9 mouse cellular contexts compared by ENCODE assay signal in genomic region chr4:97648825-97649625, GRCm38 (mm10).
DNase-seq lines count a peak whose midpoint lies in the region; ATAC-seq and TF ChIP-seq lines count a peak whose summit lies in the region.
"Had no signal": no experiment of that assay in that cellular context is flagged by ENCODE, and none has a peak within 500 bp of the region (broad histone marks: within the 10 kb centered on the region; RNA-seq: fewer than 3 reads in every experiment).

No protein-coding gene starts in this region.

- H3K36me3 ChIP-seq in intestine, embryonic 14.5 days (ENCODE audit: control insufficient read depth, insufficient read depth, low read length): no peaks in the 10 kb centered on the region
- no peaks in the 10 kb centered on the region for H3K36me3 ChIP-seq in intestine, postnatal 0 days (ENCODE audit: control insufficient read depth, insufficient read depth)
- H3K36me3 ChIP-seq in hindbrain, embryonic 14.5 days (replicated peaks; ENCODE audit: control insufficient read depth, insufficient read depth): no peaks in the 10 kb centered on the region
- H3K36me3 ChIP-seq in limb, embryonic 12.5 days: no peaks in the 10 kb centered on the region

- no peaks in the 10 kb centered on the region for H3K27me3 ChIP-seq in intestine, embryonic 14.5 days (replicated peaks; ENCODE audit: control insufficient read depth, insufficient read depth, low read length)
- no peaks in the 10 kb centered on the region for H3K27me3 ChIP-seq in intestine, postnatal 0 days (replicated peaks; ENCODE audit: control insufficient read depth, insufficient read depth, low read length)
- no peaks in the 10 kb centered on the region for H3K27me3 ChIP-seq in hindbrain, embryonic 14.5 days (ENCODE audit: control insufficient read depth, insufficient read depth, low read length)
- H3K27me3 ChIP-seq in limb, embryonic 12.5 days: no peaks in the 10 kb centered on the region

- peak; percentile 79; the same call in 1 of the 2 replicates for ATAC-seq in intestine, embryonic 14.5 days (replicated peaks; ENCODE audit: low FRiP score, low TSS enrichment, low read depth)
- no peak for ATAC-seq in intestine, postnatal 0 days
- peak; percentile 91 for ATAC-seq in hindbrain, embryonic 14.5 days (ENCODE audit: low FRiP score)
- ATAC-seq in limb, embryonic 12.5 days (ENCODE audit: insufficient number of reproducible peaks, insufficient read depth, low FRiP score, low TSS enrichment, low read depth): peak; percentile 43; the same call in 1 of the 2 replicates
- ATAC-seq in monocyte, adult 5-6 weeks (replicated peaks; ENCODE audit: insufficient number of reproducible peaks, low FRiP score, low TSS enrichment, poor library complexity, severe bottlenecking): no peak

- TF ChIP-seq CTCF in intestine, postnatal 0 days (IDR thresholded peaks at IDR 0.05; ENCODE audit: low read depth): no peak

- H3K4me2 ChIP-seq in intestine, embryonic 14.5 days (ENCODE audit: low read length): peak overlapping the region; percentile 15; the same call in 1 of the 2 replicates
- H3K4me2 ChIP-seq in intestine, postnatal 0 days (replicated peaks; ENCODE audit: low read depth): no peak overlapping the region
- peak overlapping the region; percentile 31 for H3K4me2 ChIP-seq in hindbrain, embryonic 14.5 days (replicated peaks)
- no peak overlapping the region for H3K4me2 ChIP-seq in limb, embryonic 12.5 days

- H3K27ac ChIP-seq in intestine, embryonic 14.5 days (ENCODE audit: low read depth): peak overlapping the region; percentile 64; the same call in 1 of the 2 replicates
- H3K27ac ChIP-seq in intestine, postnatal 0 days (ENCODE audit: low read depth, low read length): no peak overlapping the region; the same call in 1 of the 2 replicates
- peak overlapping the region; percentile 88 for H3K27ac ChIP-seq in hindbrain, embryonic 14.5 days
- peak overlapping the region; percentile 41 for H3K27ac ChIP-seq in limb, embryonic 12.5 days

- DNase-seq in intestine, embryonic 14.5 days (ENCODE audit: low spot score): peak; percentile 62
- DNase-seq in frontal cortex, postnatal 14 days (ENCODE audit: low spot score in 2 of 2): peak; percentile 55 to 78
- peak; percentile 82 for DNase-seq in hindbrain, embryonic 14.5 days (ENCODE audit: low spot score)
- peak; percentile 58 to 74 for DNase-seq in right cerebral cortex, adult 2 months (ENCODE audit: low spot score in 2 of 2)
- DNase-seq in thymus, postnatal 36 days: no peak

- H3K4me3 ChIP-seq in intestine, embryonic 14.5 days (ENCODE audit: low read depth, low read length): no peak overlapping the region
- H3K4me3 ChIP-seq in intestine, postnatal 0 days (ENCODE audit: low read depth, low read length): no peak overlapping the region
- H3K4me3 ChIP-seq in hindbrain, embryonic 14.5 days (replicated peaks; ENCODE audit: low read length): no peak overlapping the region
- H3K4me3 ChIP-seq in limb, embryonic 12.5 days (replicated peaks): no peak overlapping the region
- H3K4me3 ChIP-seq: megakaryocyte, embryonic 14.5 days had no signal

- 22% methylated on average over 11 of the region's 11 CpGs for WGBS in intestine, embryonic 14.5 days
- WGBS in intestine, postnatal 0 days: 44% methylated on average over 11 of the region's 11 CpGs
- WGBS in hindbrain, embryonic 14.5 days: 4% methylated on average over 11 of the region's 11 CpGs
- WGBS in limb, embryonic 12.5 days: 36% methylated on average over 11 of the region's 11 CpGs

- no peak overlapping the region for H3K9ac ChIP-seq in intestine, embryonic 14.5 days (ENCODE audit: low read length)
- no peak overlapping the region for H3K9ac ChIP-seq in intestine, postnatal 0 days (ENCODE audit: low read depth, low read length)
- H3K9ac ChIP-seq in hindbrain, embryonic 14.5 days: no peak overlapping the region
- no peak overlapping the region for H3K9ac ChIP-seq in limb, embryonic 12.5 days (replicated peaks)

- H3K4me1 ChIP-seq in intestine, embryonic 14.5 days (replicated peaks; ENCODE audit: control insufficient read depth, insufficient read depth, low read length): peaks cover 9% of the 10 kb centered on the region; the same call in 1 of the 2 replicates
- H3K4me1 ChIP-seq in intestine, postnatal 0 days (replicated peaks; ENCODE audit: control insufficient read depth, insufficient read depth, low read length): no peaks in the 10 kb centered on the region
- peaks cover 31% of the 10 kb centered on the region for H3K4me1 ChIP-seq in hindbrain, embryonic 14.5 days (replicated peaks; ENCODE audit: control insufficient read depth, insufficient read depth, low read length)
- H3K4me1 ChIP-seq in limb, embryonic 12.5 days (replicated peaks): peaks cover 30% of the 10 kb centered on the region

- H3K9me3 ChIP-seq in intestine, embryonic 14.5 days (ENCODE audit: control insufficient read depth, low read length): no peaks in the 10 kb centered on the region
- H3K9me3 ChIP-seq in intestine, postnatal 0 days (ENCODE audit: control insufficient read depth): no peaks in the 10 kb centered on the region
- H3K9me3 ChIP-seq in hindbrain, embryonic 14.5 days (ENCODE audit: control insufficient read depth, low read length): no peaks in the 10 kb centered on the region
- no peaks in the 10 kb centered on the region for H3K9me3 ChIP-seq in limb, embryonic 12.5 days

Comparison
In these comparisons a context has a peak if more than half of its experiments do, and no peak if none do; other contexts are left out.
1. ATAC-seq: peak in intestine, embryonic 14.5 days (single experiment), hindbrain, embryonic 14.5 days (single experiment) and limb, embryonic 12.5 days (single experiment); none in intestine, postnatal 0 days (single experiment) and monocyte, adult 5-6 weeks (single experiment).
2. H3K4me2 ChIP-seq: peak in intestine, embryonic 14.5 days (single experiment) and hindbrain, embryonic 14.5 days (single experiment); none in intestine, postnatal 0 days (single experiment) and limb, embryonic 12.5 days (single experiment).
3. DNase-seq: peak in intestine, embryonic 14.5 days (single experiment), frontal cortex, postnatal 14 days (2 of 2), hindbrain, embryonic 14.5 days (single experiment) and right cerebral cortex, adult 2 months (2 of 2); none in thymus, postnatal 36 days (0 of 2).